Mouse (Mus musculus) liver, adult 2 months (tissue): Measurements from ENCODE around the gene Tcirg1. TPM values are rescaled to one million over a fixed set of nuclear protein-coding genes. Genes with fewer than 3 reads are reported as not detected.

Source experiments
- DNase-seq: peaks from one replicate; pipeline ENCODE4 v3.0.0-alpha.2; 2011; ENCODE audit warnings: low read depth, low spot score; ENCODE audit errors: extremely low read depth
- H3K27ac ChIP-seq: fragments of 200-500 bp; replicated peaks from 2 replicates; pipeline ENCODE4 v1.5.1; 2012; ENCODE audit warnings: low read depth, mild to moderate bottlenecking, control low read depth, inconsistent platforms, low read length; ENCODE audit not compliant: insufficient read depth
- H3K27me3 ChIP-seq: fragments of 200-500 bp; 2 replicates; pipeline ENCODE4 v1.6.1; 2012; ENCODE audit warnings: mild to moderate bottlenecking, moderate library complexity, low read length, inconsistent platforms; ENCODE audit not compliant: control insufficient read depth, insufficient read depth
- H3K36me3 ChIP-seq: fragments of 200-500 bp; 2 replicates; pipeline ENCODE4 v1.6.1; 2012; ENCODE audit warnings: low read length, inconsistent platforms; ENCODE audit not compliant: control insufficient read depth, insufficient read depth
- H3K4me1 ChIP-seq: fragments of 200-500 bp; 2 replicates; pipeline ENCODE4 v1.6.1; 2011; ENCODE audit warnings: low read length; ENCODE audit not compliant: control insufficient read depth, insufficient read depth
- H3K4me3 ChIP-seq: fragments of 200-500 bp; 2 replicates; pipeline ENCODE4 v1.5.1; 2011; ENCODE audit warnings: low read depth, mild to moderate bottlenecking, control low read depth, low read length, moderate library complexity; ENCODE audit not compliant: insufficient read depth
- H3K79me2 ChIP-seq: fragments of 200-500 bp; 2 replicates; pipeline ENCODE4 v1.6.1; 2012; ENCODE audit warnings: inconsistent platforms, mild to moderate bottlenecking, low read length, moderate library complexity; ENCODE audit not compliant: control insufficient read depth, insufficient read depth
- H3K9ac ChIP-seq: fragments of 200-500 bp; 2 replicates; pipeline ENCODE4 v1.6.1; 2012; ENCODE audit warnings: low read depth, mild to moderate bottlenecking, control low read depth, inconsistent platforms, low read length
- CTCF ChIP-seq: fragments of 200-500 bp; IDR thresholded peaks from 2 replicates; pipeline ENCODE4 v1.5.1; 2011; ENCODE audit warnings: low read depth, low read length, control low read depth
- POLR2A ChIP-seq: fragments of 200-500 bp; IDR thresholded peaks from 2 replicates; pipeline ENCODE4 v1.6.1; 2011; ENCODE audit warnings: low read length, control low read depth; ENCODE audit not compliant: insufficient read depth; ENCODE audit errors: extremely low read depth
- WGBS: fragments of 180-500 bp; shearing (Covaris S2); methylation state at CpG from one replicate; pipeline ENCODE4 v1.1.7; 2018; 5-methylcytosine and 5-hydroxymethylcytosine counted together
- polyA plus RNA-seq: library from polyadenylated mRNA; depleted of rRNA; stranded (reverse); fragments of >200 nt; gene quantifications from 2 replicates; pipeline ENCODE4 v1.2.3, GENCODE M21; 2012
- total RNA-seq: library from RNA; depleted of rRNA; stranded (reverse); fragments of >200 nt; gene quantifications from 2 replicates; pipeline ENCODE4 v1.2.3, GENCODE M21; 2014

Tcirg1 gene
- total and polyA plus RNA-seq, 2 experiments, result 35.6 to 123 TPM

DNA sequence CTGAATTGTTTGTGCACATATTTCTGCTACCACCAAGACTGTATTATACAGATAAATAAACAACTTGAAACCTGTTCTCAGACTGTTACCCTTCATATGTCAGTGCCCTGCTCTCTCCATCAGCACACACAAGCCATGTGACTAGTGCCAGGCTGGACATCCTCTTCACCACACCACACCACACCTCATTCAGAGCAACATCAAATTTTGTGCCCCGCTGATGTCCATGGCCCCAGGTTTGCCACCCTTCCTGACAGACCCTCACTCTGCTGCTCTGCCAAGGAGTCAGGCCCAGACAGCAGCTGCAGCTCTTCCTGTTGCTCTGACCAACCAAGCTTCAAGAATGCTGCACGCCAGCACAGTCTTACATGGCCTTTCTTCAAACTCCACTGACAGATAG, 12.6 kb downstream of the Tcirg1 start:
- no peak for DNase-seq
- Histone ChIP-seq H3K79me2 (no peaks in the 10 kb centered on the region), H3K4me3 (no peak overlapping the region), H3K9ac (no peak overlapping the region), H3K27ac (no peak overlapping the region), H3K27me3 (no peaks in the 10 kb centered on the region), H3K36me3 (peaks cover 22% of the 10 kb centered on the region), H3K4me1 (peaks cover 8% of the 10 kb centered on the region)
- 96% methylated on average over 2 of the region's 2 CpGs for WGBS
- no peak for TF ChIP-seq CTCF
- no peak for TF ChIP-seq POLR2A

DNA sequence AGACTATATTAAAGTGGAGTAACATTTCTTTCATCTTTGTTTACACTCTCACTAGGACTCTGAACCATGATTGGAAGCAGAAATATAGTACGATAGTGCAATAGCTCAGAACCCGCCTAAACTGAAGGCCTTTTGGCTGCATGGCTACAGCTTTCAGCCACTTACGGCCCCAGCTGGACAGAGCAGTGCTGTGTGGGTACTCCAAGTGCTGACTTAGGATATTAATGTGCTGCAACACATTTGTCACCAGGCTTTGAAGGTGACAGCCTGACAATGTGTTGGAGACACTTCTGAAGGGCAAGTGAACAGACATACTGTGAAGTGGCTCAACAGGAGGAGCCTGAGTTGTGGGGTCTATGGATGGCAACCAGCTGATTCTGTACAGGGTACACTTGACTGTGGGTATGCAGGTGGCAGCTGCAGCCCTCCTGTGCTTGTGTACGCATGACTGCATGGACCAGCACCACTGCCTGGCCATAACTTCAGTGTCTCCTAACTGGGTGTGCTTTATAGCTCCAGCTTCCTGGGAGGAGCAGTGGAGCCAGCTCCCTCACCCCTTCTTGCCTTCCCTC, 13.3 kb downstream of the Tcirg1 start:
- Histone ChIP-seq H3K27ac (no peak overlapping the region), H3K9ac (no peak overlapping the region), H3K4me1 (peaks cover 8% of the 10 kb centered on the region), H3K27me3 (no peaks in the 10 kb centered on the region), H3K4me3 (no peak overlapping the region), H3K79me2 (no peaks in the 10 kb centered on the region), H3K36me3 (peaks cover 22% of the 10 kb centered on the region)
- peak; percentile 39 for DNase-seq
- TF ChIP-seq POLR2A (no peak), CTCF (no peak)
- 37% methylated on average over 4 of the region's 4 CpGs for WGBS

GRCm38 (mm10) chr19:3890181-3890580, 16.8 kb downstream of the Tcirg1 start:
- H3K36me3 ChIP-seq, result peaks cover 47% of the 10 kb centered on the region
- H3K4me1 ChIP-seq, result peaks cover 7% of the 10 kb centered on the region
- H3K79me2 ChIP-seq, result no peaks in the 10 kb centered on the region
- DNase-seq, result no peak
- TF ChIP-seq CTCF, result peak; percentile 65
- TF ChIP-seq POLR2A, result no peak
- H3K27me3 ChIP-seq, result no peaks in the 10 kb centered on the region
- H3K4me3 ChIP-seq, result no peak overlapping the region
- H3K9ac ChIP-seq, result no peak overlapping the region
- 79% methylated on average over 8 of the region's 8 CpGs for WGBS
- no peak overlapping the region for H3K27ac ChIP-seq

GRCm38 (mm10) chr19:3889096-3889495, 17.8 kb downstream of the Tcirg1 start:
- peaks cover 51% of the 10 kb centered on the region for H3K36me3 ChIP-seq
- no peak overlapping the region for H3K4me3 ChIP-seq
- DNase-seq, result no peak
- H3K9ac ChIP-seq, result no peak overlapping the region
- H3K27ac ChIP-seq, result no peak overlapping the region
- TF ChIP-seq CTCF, result no peak
- no peak for TF ChIP-seq POLR2A
- WGBS, result 91% methylated on average over 5 of the region's 5 CpGs
- no peaks in the 10 kb centered on the region; the same call in none of the 2 replicates for H3K4me1 ChIP-seq
- no peaks in the 10 kb centered on the region for H3K79me2 ChIP-seq
- H3K27me3 ChIP-seq, result no peaks in the 10 kb centered on the region

- TF ChIP-seq POLR2A (no peak), CTCF (no peak)
- Histone ChIP-seq H3K4me1 (no peaks in the 10 kb centered on the region; the same call in 1 of the 2 replicates), H3K36me3 (peaks cover 42% of the 10 kb centered on the region), H3K79me2 (peaks cover 3% of the 10 kb centered on the region; the same call in 1 of the 2 replicates), H3K4me3 (no peak overlapping the region), H3K9ac (no peak overlapping the region), H3K27me3 (no peaks in the 10 kb centered on the region), H3K27ac (no peak overlapping the region)
- 30% methylated on average over 6 of the region's 6 CpGs for WGBS
- DNase-seq, result peak; percentile 43
These were observed 22.5 kb downstream of the Tcirg1 start for GRCm38 (mm10) chr19:3884325-3884990.

GRCm38 (mm10) chr19:3882214-3882613, 24.7 kb downstream of the Tcirg1 start:
- H3K27me3 ChIP-seq, result no peaks in the 10 kb centered on the region
- H3K27ac ChIP-seq, result no peak overlapping the region
- peak; percentile 33 for DNase-seq
- TF ChIP-seq CTCF, result no peak
- TF ChIP-seq POLR2A, result no peak
- H3K9ac ChIP-seq, result no peak overlapping the region
- WGBS, result 58% methylated on average over 4 of the region's 4 CpGs
- peaks cover 8% of the 10 kb centered on the region; the same call in 1 of the 2 replicates for H3K79me2 ChIP-seq
- H3K36me3 ChIP-seq, result peaks cover 30% of the 10 kb centered on the region
- no peak overlapping the region for H3K4me3 ChIP-seq
- H3K4me1 ChIP-seq, result peaks cover 2% of the 10 kb centered on the region
